Mouse (Mus musculus) intestine, postnatal 0 days (tissue): ENCODE data around the gene Eml4. TPM values are rescaled to one million over a fixed set of nuclear protein-coding genes. Genes with fewer than 3 reads are reported as not detected.

Source experiments
- ATAC-seq: fragments of 200-750 bp; cut with Nextera tagmentation; 2 replicates; pipeline ENCODE4 v1.8.0; 2017; ENCODE audit warnings: mild to moderate bottlenecking, moderate TSS enrichment, moderate library complexity
- H3K27ac ChIP-seq: fragments of 300-500 bp; sonication (generic); 2 replicates; pipeline ENCODE4 v1.5.1; 2014; ENCODE audit warnings: mild to moderate bottlenecking, low read depth, low read length, moderate library complexity
- H3K27me3 ChIP-seq: fragments of 300-500 bp; sonication (generic); replicated peaks from 2 replicates; pipeline ENCODE4 v1.6.1; 2014; ENCODE audit warnings: low read length, mixed read lengths; ENCODE audit not compliant: control insufficient read depth, insufficient read depth
- H3K36me3 ChIP-seq: fragments of 300-500 bp; sonication (generic); 2 replicates; pipeline ENCODE4 v1.6.1; 2014; ENCODE audit warnings: mild to moderate bottlenecking, moderate library complexity; ENCODE audit not compliant: control insufficient read depth, insufficient read depth
- H3K4me1 ChIP-seq: fragments of 300-500 bp; sonication (generic); replicated peaks from 2 replicates; pipeline ENCODE4 v1.6.1; 2014; ENCODE audit warnings: antibody characterized with exemption, low read length, mixed read lengths; ENCODE audit not compliant: control insufficient read depth, insufficient read depth
- H3K4me2 ChIP-seq: fragments of 300-500 bp; sonication (generic); replicated peaks from 2 replicates; pipeline ENCODE4 v1.6.1; 2014; ENCODE audit warnings: low read depth, mild to moderate bottlenecking, moderate library complexity
- H3K4me3 ChIP-seq: fragments of 300-500 bp; sonication (generic); 2 replicates; pipeline ENCODE4 v1.5.1; 2014; ENCODE audit warnings: low read depth, low read length
- H3K9ac ChIP-seq: fragments of 300-500 bp; sonication (generic); 2 replicates; pipeline ENCODE4 v1.6.1; 2014; ENCODE audit warnings: mild to moderate bottlenecking, low read depth, low read length
- H3K9me3 ChIP-seq: fragments of 300-500 bp; sonication (generic); 2 replicates; pipeline ENCODE4 v1.6.1; 2016; ENCODE audit warnings: mixed run types; ENCODE audit not compliant: control insufficient read depth
- CTCF ChIP-seq: sonication (generic); IDR thresholded peaks from 2 replicates; pipeline ENCODE4 v1.5.1; 2016; ENCODE audit warnings: low read depth, mild to moderate bottlenecking, control low read depth, antibody characterized with exemption, moderate library complexity
- WGBS: fragments of 180-500 bp; shearing (Covaris S2); extraction: QIAGEN DNeasy Blood & Tissue Kit; methylation state at CpG from one replicate; pipeline ENCODE4 v1.1.7; 2014; 5-methylcytosine and 5-hydroxymethylcytosine counted together
- polyA plus RNA-seq: library from polyadenylated mRNA; unstranded; fragments of >200 nt; fragmentation: Nextera tagmentation; extraction: Ambion mirVana; gene quantifications from 2 replicates; pipeline ENCODE4 v1.2.1, GENCODE M21; 2015

The Eml4 gene
- polyA plus RNA-seq, 1 experiment from 2014 or later, result 13.2 TPM

DNA sequence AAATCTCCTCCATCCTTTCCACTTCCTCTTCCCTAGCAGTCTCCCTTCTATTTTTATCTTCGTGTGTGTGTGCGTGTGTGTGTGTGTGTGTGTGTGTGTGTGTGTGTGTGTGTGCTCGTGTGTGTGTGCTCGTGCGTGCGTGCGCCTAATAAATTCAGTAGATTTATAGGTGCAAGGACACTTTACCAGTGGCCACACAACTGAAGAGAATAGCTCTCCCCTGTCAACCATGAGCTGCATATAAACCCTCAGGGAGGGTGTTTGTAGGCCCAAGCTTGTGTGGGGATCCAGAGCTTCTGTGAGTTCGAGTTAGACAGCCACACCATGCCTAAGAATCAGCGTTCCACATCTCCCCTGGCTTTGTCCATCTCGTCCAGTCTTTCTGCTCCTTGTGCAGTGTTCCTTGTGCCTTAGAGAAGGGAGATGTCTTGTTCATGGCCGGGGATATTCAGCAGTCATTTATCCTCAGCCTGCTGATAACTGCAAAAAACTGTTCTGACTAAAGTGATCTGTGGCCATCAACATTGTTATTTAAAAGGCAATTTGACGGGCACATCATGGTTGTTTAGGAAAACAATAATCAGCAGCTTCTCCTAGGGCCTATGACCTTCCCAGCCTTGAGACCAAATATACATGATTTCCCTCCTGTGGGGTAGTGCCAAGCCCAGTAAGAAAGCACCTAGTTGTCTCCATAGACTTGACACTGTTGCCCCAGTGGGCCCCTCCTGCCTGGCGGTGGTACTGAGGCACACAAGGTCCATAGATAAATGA is 10.2 kb downstream of the Eml4 start:
- no peaks in the 10 kb centered on the region for H3K9me3 ChIP-seq
- no peak for ATAC-seq
- WGBS, result 70% methylated on average over 13 of the region's 13 CpGs
- peaks cover 10% of the 10 kb centered on the region for H3K4me1 ChIP-seq
- H3K4me2 ChIP-seq, result no peak overlapping the region
- H3K27me3 ChIP-seq, result no peaks in the 10 kb centered on the region
- no peak overlapping the region for H3K9ac ChIP-seq
- H3K36me3 ChIP-seq, result no peaks in the 10 kb centered on the region
- H3K4me3 ChIP-seq, result no peak overlapping the region
- no peak for TF ChIP-seq CTCF
- no peak overlapping the region for H3K27ac ChIP-seq

DNA sequence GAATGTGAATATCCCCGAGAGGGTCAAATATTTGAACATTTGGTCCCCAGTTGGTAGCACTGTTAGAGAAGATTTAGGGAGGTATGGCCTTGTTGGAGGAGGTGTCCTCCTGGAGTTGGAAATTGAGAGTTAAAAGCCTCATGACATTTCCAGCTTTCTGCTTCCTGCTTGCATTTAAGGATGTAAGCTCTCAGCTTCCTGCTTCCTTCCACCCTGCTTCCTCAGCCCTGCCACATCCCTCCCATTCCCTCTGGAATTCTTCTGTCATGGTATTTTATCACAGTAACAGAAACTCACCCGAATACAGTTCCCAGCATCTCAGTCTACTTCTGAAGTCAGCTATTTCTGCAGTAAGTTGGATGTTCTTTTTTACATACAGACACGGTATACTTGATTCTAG is 12.3 kb downstream of the Eml4 start:
- Histone ChIP-seq H3K27ac (no peak overlapping the region), H3K4me3 (no peak overlapping the region), H3K36me3 (no peaks in the 10 kb centered on the region), H3K9ac (no peak overlapping the region), H3K4me2 (no peak overlapping the region), H3K4me1 (peaks cover 14% of the 10 kb centered on the region), H3K9me3 (no peaks in the 10 kb centered on the region), H3K27me3 (no peaks in the 10 kb centered on the region)
- no peak for ATAC-seq
- no peak for TF ChIP-seq CTCF
- WGBS, result 49% methylated on average over 3 of the region's 3 CpGs

DNA sequence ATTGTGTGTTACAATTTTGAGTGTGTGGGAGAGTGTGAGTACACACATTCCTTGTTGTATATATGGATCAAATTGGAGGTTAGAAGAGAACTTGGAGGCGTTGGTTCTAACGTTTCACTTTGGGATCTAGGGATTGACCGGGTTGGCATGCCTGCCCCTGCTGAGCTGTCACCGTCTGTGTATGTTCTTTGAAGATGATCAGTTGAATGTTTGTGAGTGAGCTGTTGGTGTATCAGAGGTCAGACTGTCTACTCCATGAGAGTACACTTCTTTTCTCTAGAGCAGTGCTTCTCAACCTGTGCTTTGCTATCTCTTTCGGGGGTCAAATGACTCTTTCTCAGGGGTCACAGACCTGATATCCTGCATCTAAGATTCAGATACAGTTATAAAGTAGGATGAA is 13.6 kb downstream of the Eml4 start:
- H3K4me1 ChIP-seq, result peaks cover 14% of the 10 kb centered on the region
- TF ChIP-seq CTCF, result no peak
- no peak overlapping the region for H3K4me3 ChIP-seq
- ATAC-seq, result no peak
- no peaks in the 10 kb centered on the region for H3K9me3 ChIP-seq
- no peaks in the 10 kb centered on the region for H3K36me3 ChIP-seq
- no peaks in the 10 kb centered on the region for H3K27me3 ChIP-seq
- no peak overlapping the region for H3K9ac ChIP-seq
- WGBS, result 76% methylated on average over 5 of the region's 5 CpGs
- H3K4me2 ChIP-seq, result no peak overlapping the region
- H3K27ac ChIP-seq, result no peak overlapping the region

DNA sequence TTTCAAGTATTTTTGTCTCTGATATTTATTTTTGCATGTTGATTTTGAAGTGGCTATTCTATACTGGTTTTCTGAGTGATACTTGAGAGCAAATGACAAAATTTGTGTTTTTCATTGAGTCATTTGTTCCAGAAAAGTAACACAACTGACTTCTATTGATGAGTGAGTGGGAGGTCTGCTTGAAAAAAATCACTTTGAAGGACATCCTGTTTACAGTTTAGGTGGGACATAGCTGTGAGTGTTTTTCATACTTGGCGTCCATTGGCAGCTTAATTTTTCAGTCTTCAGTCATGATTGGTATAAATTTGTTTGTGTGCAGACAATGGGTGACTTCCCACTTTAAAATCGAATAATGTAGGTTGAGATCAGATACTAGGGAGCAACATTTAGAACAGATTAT is 14.4 kb downstream of the Eml4 start:
- no peak for ATAC-seq
- TF ChIP-seq CTCF, result no peak
- no peak overlapping the region for H3K27ac ChIP-seq

DNA sequence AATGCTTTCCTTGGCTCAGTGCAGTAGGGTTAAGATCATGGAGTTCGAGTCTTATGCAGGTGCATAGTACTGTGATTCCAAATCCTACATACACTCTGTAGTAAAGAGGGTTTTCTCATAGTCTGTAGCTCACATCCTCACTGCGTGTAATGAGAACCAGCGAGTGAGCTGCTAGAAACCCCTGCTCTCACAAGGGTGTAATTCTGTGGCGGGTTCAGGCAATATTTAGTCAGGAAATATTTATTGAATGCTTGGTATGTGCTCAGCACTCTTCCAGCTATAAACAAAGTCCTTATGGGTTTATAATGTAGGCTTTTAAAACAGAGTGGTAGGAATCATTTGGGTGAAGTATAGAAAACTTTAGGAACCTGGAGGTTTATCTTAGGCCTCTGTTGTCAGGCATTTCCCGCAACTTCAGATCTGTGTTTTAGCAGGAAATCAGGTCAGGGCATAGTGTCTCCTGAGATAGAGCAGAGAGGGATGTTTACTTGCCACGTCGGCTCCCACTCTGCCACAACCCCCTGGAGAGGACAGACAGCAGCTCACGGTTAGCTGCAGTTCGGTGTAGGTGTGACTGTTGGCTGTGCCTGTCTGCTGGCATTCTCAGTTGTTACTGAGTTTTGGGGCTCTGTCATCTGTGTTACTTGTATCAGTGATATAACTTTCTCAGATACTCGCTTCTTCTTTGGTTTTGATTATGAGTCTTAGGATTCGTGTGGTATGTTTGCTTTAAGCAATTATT is 15.1 kb downstream of the Eml4 start:
- no peak for ATAC-seq
- no peaks in the 10 kb centered on the region for H3K9me3 ChIP-seq
- peak overlapping the region; percentile 33 for H3K4me2 ChIP-seq
- no peaks in the 10 kb centered on the region for H3K36me3 ChIP-seq
- H3K27ac ChIP-seq, result peak overlapping the region; percentile 46; the same call in 1 of the 2 replicates
- no peak overlapping the region for H3K4me3 ChIP-seq
- H3K27me3 ChIP-seq, result no peaks in the 10 kb centered on the region
- TF ChIP-seq CTCF, result no peak
- H3K4me1 ChIP-seq, result peaks cover 10% of the 10 kb centered on the region; the same call in 1 of the 2 replicates
- H3K9ac ChIP-seq, result 0 out of 2 replicates have a peak overlapping the region, but pooled peaks have one; percentile 26
- WGBS, result 18% methylated on average over 11 of the region's 11 CpGs

More for the DNA sequence above, 14.4 kb downstream of the Eml4 start:
- Histone ChIP-seq H3K4me1 (peaks cover 10% of the 10 kb centered on the region), H3K9ac (no peak overlapping the region), H3K36me3 (no peaks in the 10 kb centered on the region), H3K4me2 (no peak overlapping the region), H3K9me3 (no peaks in the 10 kb centered on the region), H3K4me3 (no peak overlapping the region), H3K27me3 (no peaks in the 10 kb centered on the region)
- 40% methylated on average over 2 of the region's 2 CpGs for WGBS

DNA sequence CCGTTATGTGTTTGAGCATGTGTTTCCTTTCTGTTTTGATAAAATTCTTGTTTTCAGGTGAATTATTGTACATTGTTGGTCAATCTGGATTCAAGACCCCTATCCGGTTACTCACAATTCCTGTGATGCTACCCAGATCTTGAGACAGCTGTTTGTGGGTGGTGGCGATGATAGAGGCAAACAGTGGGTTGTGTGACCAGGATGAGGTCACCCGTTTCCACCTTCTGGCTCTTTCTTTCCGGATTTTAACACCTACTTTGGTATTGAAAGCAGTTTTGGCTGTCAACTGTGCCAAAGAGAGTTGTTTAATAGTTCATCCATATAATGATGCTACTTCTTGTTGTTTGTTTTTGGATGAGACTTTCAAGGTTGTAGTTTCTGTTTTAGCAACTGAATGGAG is 16.7 kb downstream of the Eml4 start:
- Histone ChIP-seq H3K4me1 (peaks cover 10% of the 10 kb centered on the region; the same call in 1 of the 2 replicates), H3K9me3 (no peaks in the 10 kb centered on the region), H3K36me3 (no peaks in the 10 kb centered on the region), H3K27ac (no peak overlapping the region), H3K4me2 (no peak overlapping the region), H3K27me3 (no peaks in the 10 kb centered on the region), H3K9ac (no peak overlapping the region), H3K4me3 (no peak overlapping the region)
- no peak for ATAC-seq
- no peak for TF ChIP-seq CTCF
- 74% methylated on average over 5 of the region's 5 CpGs for WGBS
